ENCODE assay signal across 9 mouse cellular contexts in the genomic region with DNA sequence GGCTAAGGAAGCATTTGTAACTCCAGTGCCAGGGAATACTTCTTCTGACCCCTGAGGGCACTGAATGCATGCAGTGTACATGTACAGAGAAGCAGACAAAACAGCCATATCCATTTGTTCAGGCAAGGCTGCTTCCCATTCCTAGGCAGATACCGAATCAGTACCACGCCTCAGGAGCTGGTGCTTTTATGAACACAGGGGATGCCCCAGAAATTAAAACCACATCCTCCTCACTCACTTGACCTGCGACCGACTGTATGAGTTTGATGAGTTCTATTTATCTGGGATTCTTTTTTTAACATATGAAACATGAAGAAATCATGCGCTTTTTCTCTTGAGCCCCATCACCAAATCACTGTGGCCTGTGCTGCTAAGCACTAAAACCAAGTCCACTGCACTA. TPM values are rescaled to one million over a fixed set of nuclear protein-coding genes. Genes with fewer than 3 reads are reported as not detected.
DNase-seq lines count a peak whose midpoint lies in the region; ATAC-seq and TF ChIP-seq lines count a peak whose summit lies in the region.
"Had no signal": no experiment of that assay in that cellular context is flagged by ENCODE, and none has a peak within 500 bp of the region (broad histone marks: within the 10 kb centered on the region; RNA-seq: fewer than 3 reads in every experiment).

No protein-coding gene starts in this region.

- H3K4me3 ChIP-seq in neural tube, embryonic 11.5 days (ENCODE audit: low read depth, low read length): no peak overlapping the region
- H3K4me3 ChIP-seq in forebrain, embryonic 15.5 days: peak overlapping the region; percentile 65
- H3K4me3 ChIP-seq in liver, embryonic 14.5 days (ENCODE audit: insufficient read depth in 1 of 2, low read depth in 2 of 2, low read length in 2 of 2): no peak overlapping the region; a peak in 1 of 4 replicates

- no peak overlapping the region for H3K9ac ChIP-seq in neural tube, embryonic 11.5 days (ENCODE audit: low read length)
- peak overlapping the region; percentile 78; the same call in 1 of the 2 replicates for H3K9ac ChIP-seq in forebrain, embryonic 15.5 days (replicated peaks)
- no peak overlapping the region for H3K9ac ChIP-seq in liver, embryonic 14.5 days (replicated peaks)

- peak overlapping the region; percentile 3; the same call in 1 of the 2 replicates for H3K4me2 ChIP-seq in neural tube, embryonic 11.5 days (ENCODE audit: low read depth)
- peak overlapping the region; percentile 47 for H3K4me2 ChIP-seq in forebrain, embryonic 15.5 days (replicated peaks)
- peak overlapping the region; percentile 61; the same call in 1 of the 2 replicates for H3K4me2 ChIP-seq in liver, embryonic 14.5 days (ENCODE audit: low read depth)

- no peaks in the 10 kb centered on the region for H3K36me3 ChIP-seq in neural tube, embryonic 11.5 days (ENCODE audit: control insufficient read depth, insufficient read depth, low read length)
- no peaks in the 10 kb centered on the region for H3K36me3 ChIP-seq in forebrain, embryonic 15.5 days
- no peaks in the 10 kb centered on the region for H3K36me3 ChIP-seq in liver, embryonic 14.5 days (replicated peaks; ENCODE audit: control insufficient read depth, insufficient read depth, low read depth)

- DNase-seq in neural tube, embryonic 11.5 days (ENCODE audit: low spot score): no peak
- no peak for DNase-seq in neural tube, embryonic 10.5 days (ENCODE audit: extremely low spot score, low spot score)
- no peak for DNase-seq in liver, embryonic 14.5 days (ENCODE audit: low read depth in 3 of 3, low spot score in 3 of 3)
- DNase-seq in embryo, embryonic 9.5 days (ENCODE audit: extremely low spot score): no peak
- DNase-seq in frontal cortex, adult 2 months (ENCODE audit: extremely low spot score in 1 of 2, low spot score in 1 of 2): no peak
- no peak for DNase-seq in thymus, adult 18-20 months
- no peak for DNase-seq in spleen, postnatal 4 days (ENCODE audit: low spot score in 2 of 2)

- no peak for ATAC-seq in neural tube, embryonic 11.5 days (ENCODE audit: insufficient read depth, low FRiP score, low TSS enrichment)
- no peak for ATAC-seq in forebrain, embryonic 15.5 days (replicated peaks)
- ATAC-seq in liver, embryonic 14.5 days (ENCODE audit: insufficient read depth): no peak

- no peaks in the 10 kb centered on the region for H3K27me3 ChIP-seq in neural tube, embryonic 11.5 days (ENCODE audit: control insufficient read depth, insufficient read depth, low read length)
- no peaks in the 10 kb centered on the region for H3K27me3 ChIP-seq in forebrain, embryonic 15.5 days
- H3K27me3 ChIP-seq in liver, embryonic 14.5 days (ENCODE audit: control insufficient read depth, insufficient read depth, low read length): no peaks in the 10 kb centered on the region

- H3K4me1 ChIP-seq in neural tube, embryonic 11.5 days (ENCODE audit: control insufficient read depth, insufficient read depth, low read length): no peaks in the 10 kb centered on the region
- H3K4me1 ChIP-seq in forebrain, embryonic 15.5 days: peaks cover 12% of the 10 kb centered on the region
- peaks cover 0 to 1% of the 10 kb centered on the region in 2 experiments; a peak in 2 of 4 replicates for H3K4me1 ChIP-seq in liver, embryonic 14.5 days (replicated peaks; ENCODE audit: control insufficient read depth in 2 of 2, insufficient read depth in 2 of 2, low read length in 1 of 2)

- 80% methylated on average over 5 of the region's 5 CpGs for whole genome bisulfite sequencing in neural tube, embryonic 11.5 days
- 84% methylated on average over 5 of the region's 5 CpGs for WGBS in forebrain, embryonic 15.5 days
- WGBS in liver, embryonic 14.5 days (ENCODE audit: insufficient replicate concordance): 41% methylated on average over 5 of the region's 5 CpGs

- TF ChIP-seq EP300 in liver, embryonic 14.5 days (IDR thresholded peaks at IDR 0.05; ENCODE audit: low read depth): no peak

- TF ChIP-seq CTCF in liver, embryonic 14.5 days (IDR thresholded peaks at IDR 0.05; ENCODE audit: low read depth): no peak

- H3K9me3 ChIP-seq in neural tube, embryonic 11.5 days (ENCODE audit: control insufficient read depth, low read length): no peaks in the 10 kb centered on the region
- H3K9me3 ChIP-seq in forebrain, embryonic 15.5 days: no peaks in the 10 kb centered on the region
- H3K9me3 ChIP-seq in liver, embryonic 14.5 days (ENCODE audit: control insufficient read depth, low read length): no peaks in the 10 kb centered on the region

- no peak overlapping the region for H3K27ac ChIP-seq in neural tube, embryonic 11.5 days (ENCODE audit: low read depth, low read length)
- no peak overlapping the region for H3K27ac ChIP-seq in forebrain, embryonic 15.5 days (replicated peaks)
- no peak overlapping the region for H3K27ac ChIP-seq in liver, embryonic 14.5 days

RNA-seq across cellular contexts. Expression of a gene that starts 1.7 kb away (rescaled TPM):
- 25.2 and 26.3 TPM in 2 replicates for polyA plus RNA-seq in neural tube, embryonic 11.5 days (2014; fragmentation: Nextera tagmentation; extraction: Ambion mirVana)
- polyA plus RNA-seq in forebrain, embryonic 15.5 days (2015; fragmentation: Nextera tagmentation; extraction: Ambion mirVana): 30.4 and 35.4 TPM in 2 replicates
- 6.1 and 8.5 TPM in 2 replicates for polyA plus RNA-seq in liver, embryonic 14.5 days (2012; rRNA removed)
- polyA plus RNA-seq in liver, embryonic 14.5 days (2014; fragmentation: Nextera tagmentation; extraction: Ambion mirVana): 4.0 and 4.3 TPM in 2 replicates
- 24.8 and 26.2 TPM in 2 replicates for polyA plus RNA-seq in frontal cortex, adult 2 months (2012; rRNA removed)

RNA-seq across cellular contexts. Expression of a gene that starts 28.0 kb away (rescaled TPM):
- 4.5 and 7.6 TPM in 2 replicates for polyA plus RNA-seq in neural tube, embryonic 11.5 days (2014; fragmentation: Nextera tagmentation; extraction: Ambion mirVana)
- polyA plus RNA-seq in forebrain, embryonic 15.5 days (2015; fragmentation: Nextera tagmentation; extraction: Ambion mirVana): 2.7 and 2.8 TPM in 2 replicates
- 0.25 and 0.54 TPM in 2 replicates for polyA plus RNA-seq in liver, embryonic 14.5 days (2012; rRNA removed)
- 0.93 and 1.0 TPM in 2 replicates for polyA plus RNA-seq in liver, embryonic 14.5 days (2014; fragmentation: Nextera tagmentation; extraction: Ambion mirVana)
- polyA plus RNA-seq in frontal cortex, adult 2 months (2012; rRNA removed): 0.14 TPM in 1 of 2 replicates, not detected in the other
- polyA plus RNA-seq: gonadal fat pad, adult 2 months had no signal

Comparison
In these comparisons a context has a peak if more than half of its experiments do, and no peak if none do; other contexts are left out.
1. H3K4me2 ChIP-seq: peak in every context shown above with its lines; median percentile 61 in liver, embryonic 14.5 days; 47 in forebrain, embryonic 15.5 days; 3 in neural tube, embryonic 11.5 days.